Mouse (Mus musculus): Measurements from ENCODE around the gene Cwc22. TPM values are rescaled to one million over a fixed set of nuclear protein-coding genes. Genes with fewer than 3 reads are reported as not detected.
"Not testable (repeated sequence)": the region's sequence is repeated elsewhere in the genome, so short reads cannot be mapped to it uniquely, and the experiment has no call there.

Cwc22 gene
- polyA plus RNA-seq, 1 experiment from 2014 or later: 34.7 TPM

- 94% methylated on average over 16 of the region's 16 CpGs for WGBS
- not testable (repeated sequence) for H3K9ac ChIP-seq (replicated peaks; ENCODE audit: low read depth, low read length); H3K4me2 ChIP-seq (replicated peaks; ENCODE audit: low read depth, low read length); H3K4me3 ChIP-seq (ENCODE audit: low read depth, low read length); ATAC-seq (ENCODE audit: insufficient number of reproducible peaks, insufficient read depth, low FRiP score, low read depth); H3K27me3 ChIP-seq (ENCODE audit: control insufficient read depth, insufficient read depth, low read length); H3K27ac ChIP-seq (ENCODE audit: low read length); H3K9me3 ChIP-seq (ENCODE audit: control insufficient read depth, low read depth, low read length); H3K4me1 ChIP-seq (ENCODE audit: control insufficient read depth, insufficient read depth, low read length)
- H3K36me3 ChIP-seq (ENCODE audit: control insufficient read depth, insufficient read depth, low read length): peaks cover 38% of the 10 kb centered on the region
Observed at GRCm38 (mm10) chr2:77895906-77896570, 50.1 kb downstream of the Cwc22 start.

DNA sequence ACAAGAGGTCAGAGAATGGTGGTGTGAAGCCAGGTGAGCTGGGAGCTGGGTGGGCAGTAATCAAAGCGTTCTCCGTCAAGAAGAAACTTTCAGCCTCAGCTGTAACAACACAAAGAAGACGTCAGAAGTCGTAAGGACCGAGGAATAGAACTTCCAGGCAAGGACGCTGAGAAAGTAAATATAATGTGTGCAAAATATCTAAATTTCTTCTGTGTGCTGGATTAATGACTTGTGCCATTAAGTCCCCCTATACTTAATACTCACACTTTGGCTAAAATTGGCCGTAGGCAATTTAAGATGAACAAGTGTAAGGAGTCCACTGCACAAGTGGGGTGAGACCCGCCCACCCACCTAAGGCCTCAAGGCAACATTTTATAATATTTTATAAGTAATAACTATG, 51.3 kb downstream of the Cwc22 start:
- peaks cover 34% of the 10 kb centered on the region for H3K36me3 ChIP-seq (ENCODE audit: control insufficient read depth, insufficient read depth, low read length)
- no peak overlapping the region for H3K4me2 ChIP-seq (replicated peaks; ENCODE audit: low read depth, low read length)
- H3K9ac ChIP-seq (replicated peaks; ENCODE audit: low read depth, low read length): no peak overlapping the region
- no peak overlapping the region for H3K27ac ChIP-seq (ENCODE audit: low read length)
- H3K27me3 ChIP-seq (ENCODE audit: control insufficient read depth, insufficient read depth, low read length): no peaks in the 10 kb centered on the region
- no peak overlapping the region for H3K4me3 ChIP-seq (ENCODE audit: low read depth, low read length)
- ATAC-seq (ENCODE audit: insufficient number of reproducible peaks, insufficient read depth, low FRiP score, low read depth): no peak
- H3K4me1 ChIP-seq (ENCODE audit: control insufficient read depth, insufficient read depth, low read length): no peaks in the 10 kb centered on the region
- H3K9me3 ChIP-seq (ENCODE audit: control insufficient read depth, low read depth, low read length): no peaks in the 10 kb centered on the region
- 90% methylated on average over 8 of the region's 8 CpGs for WGBS

DNA sequence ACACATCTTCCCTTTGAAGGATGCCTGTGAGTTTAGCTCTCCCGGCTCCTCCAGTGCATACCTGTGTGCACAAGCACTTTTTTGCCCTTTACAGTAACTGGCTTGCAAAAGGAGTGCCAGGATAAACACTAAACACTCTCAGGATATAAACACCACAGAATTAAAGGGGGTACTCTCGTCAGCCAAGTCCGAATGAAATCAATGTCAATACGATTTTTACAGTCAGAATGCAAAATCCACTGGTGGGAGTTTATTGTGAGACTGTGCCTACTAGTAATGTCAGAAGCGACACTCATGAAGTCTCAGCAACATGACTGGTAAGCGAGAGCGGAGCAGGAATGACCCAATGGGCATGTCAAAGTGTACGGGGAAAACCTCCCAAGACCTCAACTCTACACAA, 52.7 kb downstream of the Cwc22 start:
- Histone ChIP-seq H3K27ac (ENCODE audit: low read length) (no peak overlapping the region), H3K27me3 (ENCODE audit: control insufficient read depth, insufficient read depth, low read length) (no peaks in the 10 kb centered on the region), H3K9me3 (ENCODE audit: control insufficient read depth, low read depth, low read length) (no peaks in the 10 kb centered on the region), H3K9ac (replicated peaks; ENCODE audit: low read depth, low read length) (no peak overlapping the region), H3K4me3 (ENCODE audit: low read depth, low read length) (no peak overlapping the region), H3K36me3 (ENCODE audit: control insufficient read depth, insufficient read depth, low read length) (peaks cover 21% of the 10 kb centered on the region), H3K4me2 (replicated peaks; ENCODE audit: low read depth, low read length) (no peak overlapping the region), H3K4me1 (ENCODE audit: control insufficient read depth, insufficient read depth, low read length) (no peaks in the 10 kb centered on the region)
- 94% methylated on average over 8 of the region's 8 CpGs for WGBS
- no peak for ATAC-seq (ENCODE audit: insufficient number of reproducible peaks, insufficient read depth, low FRiP score, low read depth)

- WGBS: 91% methylated on average over 4 of the region's 4 CpGs
- Histone ChIP-seq H3K4me2 (replicated peaks; ENCODE audit: low read depth, low read length) (no peak overlapping the region), H3K4me3 (ENCODE audit: low read depth, low read length) (no peak overlapping the region), H3K4me1 (ENCODE audit: control insufficient read depth, insufficient read depth, low read length) (no peaks in the 10 kb centered on the region), H3K27me3 (ENCODE audit: control insufficient read depth, insufficient read depth, low read length) (no peaks in the 10 kb centered on the region), H3K9ac (replicated peaks; ENCODE audit: low read depth, low read length) (no peak overlapping the region), H3K9me3 (ENCODE audit: control insufficient read depth, low read depth, low read length) (no peaks in the 10 kb centered on the region), H3K36me3 (ENCODE audit: control insufficient read depth, insufficient read depth, low read length) (peaks cover 17% of the 10 kb centered on the region), H3K27ac (ENCODE audit: low read length) (no peak overlapping the region)
- ATAC-seq (ENCODE audit: insufficient number of reproducible peaks, insufficient read depth, low FRiP score, low read depth): peak; percentile 42; the same call in 1 of the 2 replicates
Observed at GRCm38 (mm10) chr2:77892573-77892972, 53.6 kb downstream of the Cwc22 start.

- no peak overlapping the region for H3K27ac ChIP-seq (ENCODE audit: low read length)
- no peaks in the 10 kb centered on the region for H3K27me3 ChIP-seq (ENCODE audit: control insufficient read depth, insufficient read depth, low read length)
- no peak overlapping the region for H3K9ac ChIP-seq (replicated peaks; ENCODE audit: low read depth, low read length)
- no peak overlapping the region for H3K4me2 ChIP-seq (replicated peaks; ENCODE audit: low read depth, low read length)
- ATAC-seq (ENCODE audit: insufficient number of reproducible peaks, insufficient read depth, low FRiP score, low read depth): no peak
- H3K4me1 ChIP-seq (ENCODE audit: control insufficient read depth, insufficient read depth, low read length): no peaks in the 10 kb centered on the region
- peaks cover 17% of the 10 kb centered on the region for H3K36me3 ChIP-seq (ENCODE audit: control insufficient read depth, insufficient read depth, low read length)
- H3K9me3 ChIP-seq (ENCODE audit: control insufficient read depth, low read depth, low read length): no peaks in the 10 kb centered on the region
- no peak overlapping the region for H3K4me3 ChIP-seq (ENCODE audit: low read depth, low read length)
- WGBS: 96% methylated on average over 5 of the region's 5 CpGs
Observed at GRCm38 (mm10) chr2:77890836-77891438, 55.2 kb downstream of the Cwc22 start.

- Histone ChIP-seq H3K27me3 (ENCODE audit: control insufficient read depth, insufficient read depth, low read length) (no peaks in the 10 kb centered on the region), H3K4me1 (ENCODE audit: control insufficient read depth, insufficient read depth, low read length) (no peaks in the 10 kb centered on the region), H3K4me3 (ENCODE audit: low read depth, low read length) (no peak overlapping the region), H3K9me3 (ENCODE audit: control insufficient read depth, low read depth, low read length) (no peaks in the 10 kb centered on the region), H3K4me2 (replicated peaks; ENCODE audit: low read depth, low read length) (no peak overlapping the region), H3K36me3 (ENCODE audit: control insufficient read depth, insufficient read depth, low read length) (peaks cover 12% of the 10 kb centered on the region), H3K27ac (ENCODE audit: low read length) (no peak overlapping the region), H3K9ac (replicated peaks; ENCODE audit: low read depth, low read length) (no peak overlapping the region)
- ATAC-seq (ENCODE audit: insufficient number of reproducible peaks, insufficient read depth, low FRiP score, low read depth): no peak
- WGBS: 96% methylated on average over 6 of the region's 6 CpGs
Observed at GRCm38 (mm10) chr2:77889949-77890348, 56.2 kb downstream of the Cwc22 start.

DNA sequence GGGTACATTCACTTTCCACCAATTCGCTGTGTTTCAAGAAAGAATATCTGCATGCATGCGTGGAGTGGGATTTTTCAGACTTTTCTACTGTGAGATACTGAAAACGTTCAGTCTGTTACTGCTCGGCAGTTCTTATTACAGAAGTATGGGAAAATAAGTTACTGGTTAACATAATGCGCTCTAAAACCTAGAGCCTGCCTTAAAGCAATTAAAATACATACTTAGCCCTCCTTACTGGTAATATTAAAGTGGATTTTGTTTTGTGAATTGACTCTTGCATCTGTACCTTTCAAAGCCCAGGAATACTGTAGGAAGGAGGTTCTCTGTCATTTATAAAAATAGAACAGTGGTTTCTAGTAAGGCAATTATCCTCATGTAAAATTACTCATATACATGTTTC, 56.8 kb downstream of the Cwc22 start:
- H3K9me3 ChIP-seq (ENCODE audit: control insufficient read depth, low read depth, low read length): no peaks in the 10 kb centered on the region
- no peak overlapping the region for H3K4me2 ChIP-seq (replicated peaks; ENCODE audit: low read depth, low read length)
- no peak overlapping the region for H3K4me3 ChIP-seq (ENCODE audit: low read depth, low read length)
- ATAC-seq (ENCODE audit: insufficient number of reproducible peaks, insufficient read depth, low FRiP score, low read depth): no peak
- 95% methylated on average over 5 of the region's 5 CpGs for WGBS
- no peak overlapping the region for H3K27ac ChIP-seq (ENCODE audit: low read length)
- H3K4me1 ChIP-seq (ENCODE audit: control insufficient read depth, insufficient read depth, low read length): no peaks in the 10 kb centered on the region
- H3K9ac ChIP-seq (replicated peaks; ENCODE audit: low read depth, low read length): no peak overlapping the region
- H3K36me3 ChIP-seq (ENCODE audit: control insufficient read depth, insufficient read depth, low read length): peaks cover 6% of the 10 kb centered on the region
- H3K27me3 ChIP-seq (ENCODE audit: control insufficient read depth, insufficient read depth, low read length): no peaks in the 10 kb centered on the region

GRCm38 (mm10) chr2:77888826-77889225, 57.3 kb downstream of the Cwc22 start:
- no peak overlapping the region for H3K27ac ChIP-seq (ENCODE audit: low read length)
- H3K4me1 ChIP-seq (ENCODE audit: control insufficient read depth, insufficient read depth, low read length): no peaks in the 10 kb centered on the region
- no peaks in the 10 kb centered on the region for H3K27me3 ChIP-seq (ENCODE audit: control insufficient read depth, insufficient read depth, low read length)
- peaks cover 5% of the 10 kb centered on the region; the same call in 1 of the 2 replicates for H3K36me3 ChIP-seq (ENCODE audit: control insufficient read depth, insufficient read depth, low read length)
- H3K9me3 ChIP-seq (ENCODE audit: control insufficient read depth, low read depth, low read length): no peaks in the 10 kb centered on the region
- 79% methylated on average over 2 of the region's 2 CpGs for WGBS
- H3K4me3 ChIP-seq (ENCODE audit: low read depth, low read length): no peak overlapping the region
- no peak for ATAC-seq (ENCODE audit: insufficient number of reproducible peaks, insufficient read depth, low FRiP score, low read depth)
- no peak overlapping the region for H3K9ac ChIP-seq (replicated peaks; ENCODE audit: low read depth, low read length)
- H3K4me2 ChIP-seq (replicated peaks; ENCODE audit: low read depth, low read length): no peak overlapping the region

- no peaks in the 10 kb centered on the region for H3K27me3 ChIP-seq (ENCODE audit: control insufficient read depth, insufficient read depth, low read length)
- WGBS: 87% methylated on average over 6 of the region's 6 CpGs
- no peak overlapping the region for H3K4me2 ChIP-seq (replicated peaks; ENCODE audit: low read depth, low read length)
- peaks cover 5% of the 10 kb centered on the region; the same call in 1 of the 2 replicates for H3K36me3 ChIP-seq (ENCODE audit: control insufficient read depth, insufficient read depth, low read length)
- H3K27ac ChIP-seq (ENCODE audit: low read length): no peak overlapping the region
- H3K4me1 ChIP-seq (ENCODE audit: control insufficient read depth, insufficient read depth, low read length): no peaks in the 10 kb centered on the region
- no peak for ATAC-seq (ENCODE audit: insufficient number of reproducible peaks, insufficient read depth, low FRiP score, low read depth)
- H3K9me3 ChIP-seq (ENCODE audit: control insufficient read depth, low read depth, low read length): no peaks in the 10 kb centered on the region
- no peak overlapping the region for H3K4me3 ChIP-seq (ENCODE audit: low read depth, low read length)
- no peak overlapping the region for H3K9ac ChIP-seq (replicated peaks; ENCODE audit: low read depth, low read length)
Observed at GRCm38 (mm10) chr2:77888056-77888455, 58.1 kb downstream of the Cwc22 start.
